Mouse (Mus musculus) midbrain, embryonic 11.5 days (tissue): ENCODE measurements around the gene Ptpra. TPM values are rescaled to one million over a fixed set of nuclear protein-coding genes. Genes with fewer than 3 reads are reported as not detected.
"Not testable (repeated sequence)": the region's sequence is repeated elsewhere in the genome, so short reads cannot be mapped to it uniquely, and the experiment has no call there.

Experiments
- ATAC-seq: fragments of 200-750 bp; cut with Nextera tagmentation; 2 replicates; pipeline ENCODE4 v1.8.0; 2017; ENCODE audit warnings: moderate TSS enrichment, moderate library complexity; ENCODE audit not compliant: low FRiP score
- DNase-seq: peaks from one replicate; pipeline ENCODE4 v3.0.0; 2015; ENCODE audit warnings: low spot score; ENCODE audit errors: missing footprints
- H3K27ac ChIP-seq: fragments of 300-500 bp; sonication (generic); 2 replicates; pipeline ENCODE4 v1.5.1; 2014; ENCODE audit warnings: low read depth, low read length
- H3K27me3 ChIP-seq: fragments of 300-500 bp; sonication (generic); 2 replicates; pipeline ENCODE4 v1.6.1; 2014; ENCODE audit warnings: mild to moderate bottlenecking, low read length, moderate library complexity, mixed read lengths; ENCODE audit not compliant: control insufficient read depth, insufficient read depth
- H3K36me3 ChIP-seq: fragments of 300-500 bp; sonication (generic); 2 replicates; pipeline ENCODE4 v1.6.1; 2014; ENCODE audit warnings: mild to moderate bottlenecking, low read length, moderate library complexity, mixed read lengths; ENCODE audit not compliant: control insufficient read depth, insufficient read depth
- H3K4me1 ChIP-seq: fragments of 300-500 bp; sonication (generic); 2 replicates; pipeline ENCODE4 v1.6.1; 2014; ENCODE audit warnings: low read length; ENCODE audit not compliant: control insufficient read depth, insufficient read depth
- H3K4me2 ChIP-seq: fragments of 300-500 bp; sonication (generic); 2 replicates; pipeline ENCODE4 v1.6.1; 2014; ENCODE audit warnings: mild to moderate bottlenecking, moderate library complexity
- H3K4me3 ChIP-seq: fragments of 300-500 bp; sonication (generic); 2 replicates; pipeline ENCODE4 v1.5.1; 2014; ENCODE audit warnings: low read depth, low read length
- H3K9ac ChIP-seq: fragments of 300-500 bp; sonication (generic); 2 replicates; pipeline ENCODE4 v1.6.1; 2014; ENCODE audit warnings: low read length
- H3K9me3 ChIP-seq: fragments of 300-500 bp; sonication (generic); 2 replicates; pipeline ENCODE4 v1.6.1; 2016; ENCODE audit warnings: low read length; ENCODE audit not compliant: control insufficient read depth
- WGBS: fragments of 180-500 bp; shearing (Covaris S2); extraction: QIAGEN DNeasy Blood & Tissue Kit; methylation state at CpG from one replicate; pipeline ENCODE4 v1.1.7; 2014; 5-methylcytosine and 5-hydroxymethylcytosine counted together
- polyA plus RNA-seq: library from polyadenylated mRNA; unstranded; fragments of >200 nt; fragmentation: Nextera tagmentation; extraction: Ambion mirVana; gene quantifications from 2 replicates; pipeline ENCODE4 v1.2.1, GENCODE M21; 2014

Gene Ptpra
- polyA plus RNA-seq, 1 experiment from 2014 or later = 111 TPM

DNA sequence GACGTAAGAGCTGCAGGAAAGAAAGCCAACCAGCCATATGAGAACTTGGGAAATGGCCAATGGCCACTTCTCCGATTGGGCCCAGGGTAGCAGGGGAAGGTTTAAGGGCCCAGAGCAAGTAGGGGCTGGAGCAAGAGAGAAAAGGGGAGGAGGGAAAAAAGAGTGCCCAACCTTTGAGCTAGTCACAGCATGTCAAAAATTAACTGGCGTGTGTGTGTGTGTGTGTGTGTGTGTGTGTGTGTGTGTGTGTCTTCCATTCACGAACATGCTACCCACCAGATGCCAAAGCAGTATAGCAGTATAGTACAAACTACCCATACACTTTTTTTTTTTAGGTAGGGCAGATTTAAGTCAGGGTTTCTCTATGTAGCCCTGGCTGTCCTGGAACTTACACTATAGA is 118.8 kb downstream of the Ptpra start:
- DNase-seq (no peak), ATAC-seq (no peak)
- no peaks in the 10 kb centered on the region for H3K27me3 ChIP-seq
- H3K36me3 ChIP-seq = peaks cover 2% of the 10 kb centered on the region; the same call in 1 of the 2 replicates
- no peak overlapping the region for H3K27ac ChIP-seq
- peaks cover 10% of the 10 kb centered on the region for H3K4me1 ChIP-seq
- H3K4me2 ChIP-seq = no peak overlapping the region
- no peak overlapping the region for H3K9ac ChIP-seq
- H3K4me3 ChIP-seq = no peak overlapping the region
- no peaks in the 10 kb centered on the region for H3K9me3 ChIP-seq
- WGBS = 69% methylated on average over 4 of the region's 4 CpGs

DNA sequence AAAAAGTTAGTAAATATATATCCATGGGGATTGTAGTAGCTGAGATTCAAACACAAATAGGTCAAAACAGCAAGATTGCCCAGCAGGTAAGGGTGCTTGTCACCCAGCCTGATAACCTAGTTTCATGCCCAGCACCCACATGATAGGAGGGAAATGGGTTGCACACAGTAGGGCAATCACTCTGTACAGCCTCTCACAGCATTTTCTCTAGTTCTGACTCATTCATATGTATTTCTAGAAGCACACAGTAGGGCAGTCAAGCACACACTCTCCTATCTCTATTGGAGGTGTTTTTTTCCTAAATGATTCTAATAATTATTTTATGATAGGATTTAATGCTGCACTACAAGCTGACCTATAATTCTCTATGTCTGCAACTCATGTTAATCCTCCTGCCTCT is 119.8 kb downstream of the Ptpra start:
- DNase-seq = no peak
- no peak overlapping the region for H3K4me2 ChIP-seq
- no peaks in the 10 kb centered on the region for H3K9me3 ChIP-seq
- H3K4me3 ChIP-seq = no peak overlapping the region
- H3K9ac ChIP-seq = no peak overlapping the region
- peaks cover 1% of the 10 kb centered on the region for H3K4me1 ChIP-seq
- peaks cover 2% of the 10 kb centered on the region; the same call in 1 of the 2 replicates for H3K36me3 ChIP-seq
- no peak overlapping the region for H3K27ac ChIP-seq
- no peak for ATAC-seq
- no peaks in the 10 kb centered on the region; the same call in 1 of the 2 replicates for H3K27me3 ChIP-seq

DNA sequence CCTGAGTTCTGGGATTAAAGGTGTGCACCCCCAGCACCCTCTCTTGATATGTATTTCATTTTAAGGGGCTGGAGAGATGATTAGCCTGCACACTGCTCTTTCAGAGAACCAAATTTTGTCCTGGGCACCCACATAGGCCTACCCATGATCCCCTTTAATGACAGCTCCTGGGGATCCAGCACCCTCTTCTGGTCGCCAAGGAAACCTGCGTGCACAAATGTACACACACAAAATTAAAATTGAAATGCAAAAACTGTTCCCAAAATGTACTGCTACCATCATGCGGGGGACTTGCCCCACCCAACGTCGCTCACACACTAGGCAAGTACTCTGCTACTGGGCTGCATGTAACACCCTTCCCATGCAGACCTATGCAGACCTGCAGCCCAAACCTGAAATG is 124.9 kb downstream of the Ptpra start:
- no peaks in the 10 kb centered on the region; the same call in 1 of the 2 replicates for H3K36me3 ChIP-seq
- H3K4me2 ChIP-seq = no peak overlapping the region
- WGBS = 84% methylated on average over 5 of the region's 5 CpGs
- DNase-seq = no peak
- no peak overlapping the region for H3K9ac ChIP-seq
- H3K4me1 ChIP-seq = peaks cover 4% of the 10 kb centered on the region; the same call in 1 of the 2 replicates
- ATAC-seq = no peak
- peaks cover 48% of the 10 kb centered on the region for H3K27me3 ChIP-seq
- no peaks in the 10 kb centered on the region for H3K9me3 ChIP-seq
- no peak overlapping the region for H3K27ac ChIP-seq
- no peak overlapping the region for H3K4me3 ChIP-seq

GRCm38 (mm10) chr2:130575873-130576272 is 125.8 kb downstream of the Ptpra start, which contains the start of gene Oxt:
Oxt (plus strand) TSS chr2:130576173.
- no peaks in the 10 kb centered on the region; the same call in 1 of the 2 replicates for H3K36me3 ChIP-seq
- H3K9ac ChIP-seq = no peak within 1 kb of the TSS
- WGBS = 43% methylated on average over 9 of the region's 9 CpGs
- H3K4me1 ChIP-seq = peaks cover 11% of the 10 kb centered on the region
- H3K27ac ChIP-seq = no peak within 1 kb of the TSS
- H3K9me3 ChIP-seq = no peaks in the 10 kb centered on the region
- H3K27me3 ChIP-seq = peaks cover 57% of the 10 kb centered on the region
- H3K4me2 ChIP-seq = peak within 1 kb of the TSS; percentile 35
- H3K4me3 ChIP-seq = peak within 1 kb of the TSS; percentile 19; the same call in 1 of the 2 replicates
- no peak for ATAC-seq
- no peak for DNase-seq

- H3K27ac ChIP-seq, H3K9ac ChIP-seq, ATAC-seq, H3K9me3 ChIP-seq, H3K36me3 ChIP-seq: not testable (repeated sequence)
- peak overlapping the region; percentile 35 for H3K4me2 ChIP-seq
- H3K27me3 ChIP-seq = peaks cover 64% of the 10 kb centered on the region
- 2% methylated on average over 31 of the region's 32 CpGs for WGBS
- peaks cover 13% of the 10 kb centered on the region for H3K4me1 ChIP-seq
- peak; percentile 89 for DNase-seq
- H3K4me3 ChIP-seq = peak overlapping the region; percentile 19; the same call in 1 of the 2 replicates
Observed at GRCm38 (mm10) chr2:130576564-130576963, 126.5 kb downstream of the Ptpra start.

- no peak overlapping the region for H3K4me2 ChIP-seq
Observed at GRCm38 (mm10) chr2:130577021-130577420, 126.9 kb downstream of the Ptpra start.

DNA sequence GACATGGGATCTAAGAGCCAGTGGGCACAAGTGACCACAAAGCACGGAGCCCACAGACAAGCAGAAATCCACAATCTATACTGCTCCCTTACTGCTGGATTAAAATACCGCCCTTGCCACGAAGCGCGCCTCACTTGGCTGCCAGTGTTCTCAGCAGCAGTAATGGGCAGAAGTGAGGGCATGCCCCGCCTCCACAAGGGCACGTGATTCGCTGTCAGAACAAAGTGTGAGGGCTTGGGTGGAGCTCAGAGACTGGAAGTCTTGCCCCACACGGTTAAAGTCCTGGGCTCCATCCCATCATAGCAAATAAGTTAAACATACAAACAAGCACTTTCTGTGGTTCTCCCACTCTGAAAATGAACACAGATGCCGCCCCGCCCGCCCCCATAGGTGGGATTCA is 127.6 kb downstream of the Ptpra start:
- 0 out of 2 replicates have a peak, but pooled peaks have one; percentile 29 for ATAC-seq
- Histone ChIP-seq H3K36me3 (no peaks in the 10 kb centered on the region; the same call in 1 of the 2 replicates), H3K4me1 (peaks cover 13% of the 10 kb centered on the region), H3K4me3 (no peak overlapping the region), H3K9me3 (no peaks in the 10 kb centered on the region), H3K27ac (no peak overlapping the region), H3K27me3 (peaks cover 75% of the 10 kb centered on the region), H3K9ac (no peak overlapping the region), H3K4me2 (no peak overlapping the region)
- DNase-seq = peak; percentile 88
- WGBS = 5% methylated on average over 12 of the region's 12 CpGs

More at GRCm38 (mm10) chr2:130577021-130577420, 126.9 kb downstream of the Ptpra start:
- Histone ChIP-seq H3K27ac (no peak overlapping the region), H3K4me1 (peaks cover 13% of the 10 kb centered on the region), H3K9ac (no peak overlapping the region), H3K9me3 (no peaks in the 10 kb centered on the region), H3K36me3 (no peaks in the 10 kb centered on the region; the same call in 1 of the 2 replicates), H3K4me3 (no peak overlapping the region), H3K27me3 (peaks cover 69% of the 10 kb centered on the region)
- 2% methylated on average over 9 of the region's 9 CpGs for WGBS
- ATAC-seq (no peak), DNase-seq (peak; percentile 91)

DNA sequence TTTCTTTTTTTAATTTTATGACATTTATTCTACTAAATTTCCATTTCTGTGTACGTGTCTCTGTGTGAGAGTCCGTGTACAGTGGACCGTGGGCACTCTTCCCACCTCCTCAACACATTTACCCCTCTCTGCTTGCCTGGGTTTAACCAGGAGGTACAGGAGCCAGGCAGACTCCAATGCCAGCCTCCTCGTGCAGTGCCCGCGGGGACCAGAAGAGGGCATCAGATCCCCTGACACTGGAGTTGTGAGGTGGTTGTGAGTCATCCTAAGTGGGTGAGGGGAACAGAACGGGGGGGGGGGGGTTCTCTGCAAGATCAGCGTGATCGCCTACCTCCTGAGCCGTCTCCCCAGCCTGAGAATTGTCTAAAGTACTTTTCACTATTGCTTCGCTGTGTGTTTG is 128.1 kb downstream of the Ptpra start:
- DNase-seq = peak; percentile 92
- Histone ChIP-seq H3K9me3 (no peaks in the 10 kb centered on the region), H3K36me3 (no peaks in the 10 kb centered on the region; the same call in 1 of the 2 replicates), H3K9ac (no peak overlapping the region), H3K4me1 (peaks cover 13% of the 10 kb centered on the region), H3K4me3 (no peak overlapping the region), H3K4me2 (no peak overlapping the region), H3K27me3 (peaks cover 80% of the 10 kb centered on the region), H3K27ac (no peak overlapping the region)
- ATAC-seq = no peak
- 5% methylated on average over 11 of the region's 11 CpGs for WGBS

- H3K9ac ChIP-seq = no peak overlapping the region
- H3K4me1 ChIP-seq = peaks cover 13% of the 10 kb centered on the region
- no peaks in the 10 kb centered on the region; the same call in 1 of the 2 replicates for H3K36me3 ChIP-seq
- no peak overlapping the region; the same call in 1 of the 2 replicates for H3K4me2 ChIP-seq
- H3K27me3 ChIP-seq = peaks cover 80% of the 10 kb centered on the region
- DNase-seq = peak; percentile 87
- no peak overlapping the region for H3K27ac ChIP-seq
- ATAC-seq = no peak
- H3K4me3 ChIP-seq = no peak overlapping the region
- 7% methylated on average over 8 of the region's 8 CpGs for WGBS
- H3K9me3 ChIP-seq = no peaks in the 10 kb centered on the region
Observed at GRCm38 (mm10) chr2:130579791-130580190, 129.7 kb downstream of the Ptpra start.
